Mouse (Mus musculus): ENCODE measurements at regions not wholly inside any gene's neighbourhood (a gene's known extent, or its start where the extent isn't known, plus 50 kb on each side); places are given as distances from the start of the nearest gene placed in this dataset.

GRCm38 (mm10) chr7:113156861-113157747, 50.2 kb upstream of the Arntl start:
- DNase-seq, result no peak

Measured in adrenal gland, postnatal 10 days (tissue).